Mouse (Mus musculus): ENCODE measurements around the gene Slc19a3.

Gene Slc19a3

DNA sequence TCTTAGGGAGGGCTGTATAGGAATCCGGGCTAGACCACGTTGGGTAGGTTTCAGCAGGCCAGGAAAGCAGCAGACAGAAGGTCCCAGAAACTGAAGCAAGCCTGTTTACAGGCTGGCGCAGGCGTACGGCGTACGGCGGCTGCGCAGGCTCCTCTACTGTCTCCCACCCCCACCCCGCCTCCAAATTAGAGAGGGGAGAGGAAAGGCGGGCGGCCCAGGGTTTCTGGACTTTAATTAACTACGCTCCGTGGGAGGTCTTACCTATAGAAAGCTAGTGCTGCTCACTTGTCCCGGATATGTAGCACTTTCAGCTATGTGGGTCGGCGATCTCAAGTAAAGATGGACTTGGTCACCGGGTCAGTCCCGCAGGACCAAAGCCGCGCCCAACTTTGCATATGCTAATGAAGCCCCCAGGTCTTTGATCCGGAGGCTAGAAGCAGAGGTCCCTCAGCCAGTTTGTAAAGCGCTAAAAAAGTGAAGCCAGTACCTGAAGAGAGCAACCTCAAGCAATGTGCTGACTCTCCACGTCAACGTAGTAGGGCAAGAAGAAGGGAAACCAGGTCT, at the start of gene Slc19a3:
Slc19a3 (minus strand) TSS at position 340 of the 564 bp plus-strand sequence.
- DNase-seq (ENCODE audit: low read depth, low spot score) = peak; percentile 78

DNA sequence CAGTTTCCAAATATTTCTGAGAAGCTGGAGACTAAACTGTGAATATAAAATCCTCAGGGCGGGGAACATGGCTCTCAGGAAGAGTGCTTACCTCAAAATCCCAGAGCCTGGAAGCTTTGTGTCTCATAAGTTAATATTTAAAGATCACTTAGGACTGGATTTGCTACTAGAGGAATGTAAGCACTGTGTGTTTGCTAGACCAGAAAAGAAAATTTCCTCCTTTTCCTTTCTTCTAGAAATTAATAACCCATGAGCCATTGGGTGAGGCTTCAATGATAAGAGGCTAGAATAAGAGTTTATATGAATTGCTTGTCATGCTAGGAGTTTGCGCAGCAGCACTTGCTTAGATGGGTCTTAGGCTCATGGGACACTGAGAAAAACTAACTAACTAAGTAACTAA, 46.5 kb upstream of the Slc19a3 start:
- DNase-seq (ENCODE audit: low read depth, low spot score) = no peak

DNA sequence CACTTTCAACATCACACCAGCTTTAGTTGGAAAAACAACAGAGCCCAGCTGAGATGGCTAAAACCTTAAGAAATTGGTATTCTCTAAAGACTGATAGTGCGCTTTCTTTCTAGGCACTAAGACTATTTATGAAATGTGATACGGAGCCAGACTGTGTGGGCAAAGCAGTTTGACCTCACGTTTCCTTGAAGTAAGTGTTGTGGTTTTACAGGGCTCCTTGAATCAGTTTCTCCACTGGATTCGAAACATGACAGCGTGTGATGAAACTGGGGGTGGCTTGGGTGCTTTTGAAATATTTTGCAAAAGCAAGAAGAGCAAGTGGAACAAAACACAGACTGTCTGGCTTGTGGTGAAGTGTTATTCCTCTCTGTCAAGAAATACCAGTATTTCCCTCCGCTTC, 38.8 kb upstream of the Slc19a3 start:
- no peak for DNase-seq (ENCODE audit: low read depth, low spot score)

DNA sequence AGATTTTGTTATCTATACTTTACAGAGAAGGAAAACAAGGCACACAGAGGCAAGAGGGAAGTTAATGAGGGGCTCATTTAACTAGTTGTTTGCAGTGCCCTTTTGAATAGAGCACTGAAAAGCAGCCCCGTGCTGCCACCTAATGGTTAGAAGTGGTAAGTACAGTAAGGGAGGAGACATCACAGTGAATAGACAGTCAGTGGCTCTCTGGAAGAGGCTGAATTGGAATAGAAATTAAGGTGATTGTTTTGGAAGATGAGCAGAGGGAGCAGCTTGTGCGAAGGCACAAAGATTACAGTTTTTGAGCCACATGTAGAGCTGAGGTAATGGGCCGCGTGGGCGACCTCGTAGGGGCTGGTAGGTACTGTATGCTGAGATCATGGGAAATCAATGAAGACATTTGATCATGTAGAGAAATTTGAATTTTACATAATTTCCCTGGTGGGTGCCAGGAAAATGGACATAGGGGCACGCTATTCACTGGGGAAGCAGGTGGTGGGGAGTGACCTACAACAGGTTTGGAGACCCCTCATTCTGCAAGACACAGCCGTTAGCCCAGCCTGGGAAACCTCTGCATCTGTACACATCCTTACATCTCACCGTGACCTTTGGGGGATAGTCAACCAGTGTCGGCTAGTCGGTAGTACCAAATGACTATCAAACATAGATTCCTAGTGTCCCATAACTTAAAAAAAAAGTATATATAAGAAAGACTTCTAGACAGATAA, 38.1 kb upstream of the Slc19a3 start:
- peak; percentile 76 for DNase-seq (ENCODE audit: low read depth, low spot score)

DNA sequence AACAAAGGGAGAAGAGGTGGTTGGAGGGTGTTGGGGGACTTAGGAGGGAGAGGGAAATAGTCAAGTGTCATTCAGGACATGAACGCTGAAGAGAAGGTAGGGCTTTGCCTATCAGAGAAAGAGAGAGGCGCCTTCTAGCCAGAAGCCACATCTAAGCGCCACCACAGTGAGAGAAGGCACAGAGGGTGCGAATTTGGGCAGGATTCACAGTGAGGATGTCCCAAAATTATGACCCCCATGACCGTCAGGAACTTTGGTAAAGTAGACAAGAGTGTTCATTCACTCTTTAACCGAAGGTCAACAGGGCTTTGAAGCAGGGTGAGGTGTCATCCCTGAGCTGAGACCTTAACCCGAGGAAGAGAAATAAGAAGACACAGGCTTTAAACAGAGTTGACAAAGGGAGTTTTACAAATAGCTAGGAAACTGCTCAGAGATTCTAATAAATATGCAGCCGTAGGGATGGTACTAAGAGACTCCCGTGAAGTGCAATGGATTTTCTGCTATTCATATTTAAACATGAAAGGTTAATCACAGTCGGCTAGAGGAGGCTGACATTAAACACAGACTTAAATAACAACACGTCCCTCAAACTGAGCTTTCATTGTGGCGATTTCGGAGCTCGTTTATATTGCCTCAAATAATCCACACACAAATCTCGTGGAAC, 37.4 kb upstream of the Slc19a3 start:
- no peak for DNase-seq (ENCODE audit: low read depth, low spot score)

DNA sequence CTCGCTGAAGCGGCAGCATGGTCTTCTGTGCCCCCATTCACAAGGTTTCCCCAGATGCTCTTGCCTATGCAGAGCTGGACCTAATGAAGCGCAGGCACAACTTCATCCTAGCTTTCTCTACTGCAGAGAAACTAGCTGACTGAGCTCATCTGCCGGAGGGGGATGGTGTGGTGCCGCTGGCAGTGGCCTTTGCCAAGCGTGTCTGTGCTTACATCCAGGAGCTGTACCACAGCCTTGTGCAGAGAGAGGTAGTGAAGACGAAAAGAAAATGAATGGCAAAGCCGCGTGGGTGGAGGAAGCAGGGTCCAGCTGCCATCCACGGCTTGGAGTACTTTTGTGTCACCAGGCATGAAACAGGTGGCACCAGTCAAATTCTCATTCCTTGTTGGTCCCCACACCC, 29.0 kb upstream of the Slc19a3 start:
- no peak for DNase-seq (ENCODE audit: low read depth, low spot score)

DNA sequence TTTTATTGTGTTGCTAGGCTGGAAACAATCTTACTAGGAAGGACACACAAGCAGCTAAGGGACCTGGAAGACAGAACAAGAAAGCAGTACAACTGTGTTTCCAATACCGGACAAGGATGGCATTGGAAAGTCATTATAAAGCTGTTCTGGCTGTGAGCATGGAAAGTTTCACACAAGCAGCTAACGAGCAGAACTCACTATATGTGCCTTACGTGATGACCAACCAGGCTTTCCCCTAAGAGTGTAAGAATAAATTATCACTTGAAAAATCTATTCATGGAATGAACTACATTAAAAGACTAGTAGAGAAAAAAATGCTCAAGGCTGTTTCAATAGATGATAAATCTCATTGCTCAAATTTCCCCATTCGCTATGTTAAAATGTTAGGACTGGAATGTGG, 28.3 kb upstream of the Slc19a3 start:
- no peak for DNase-seq (ENCODE audit: low read depth, low spot score)

DNA sequence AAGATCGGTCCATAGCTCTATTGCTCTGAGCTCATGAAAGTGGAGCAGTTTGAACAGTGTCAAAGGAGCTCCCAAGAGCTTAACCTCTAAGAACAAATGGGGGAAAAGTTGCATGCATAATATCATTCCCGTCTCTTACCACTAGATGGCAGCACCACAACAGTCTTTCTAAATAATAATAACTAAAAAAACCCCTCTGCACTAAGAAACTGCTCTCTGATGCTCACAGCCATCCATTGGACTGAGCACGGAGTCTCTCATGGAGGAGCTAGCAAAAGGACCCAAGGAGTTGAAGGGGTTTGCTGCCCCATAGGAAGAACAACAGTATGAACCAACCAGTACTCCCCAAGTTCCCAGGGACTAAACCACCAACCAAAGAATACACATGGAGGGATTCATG, 26.6 kb upstream of the Slc19a3 start:
- DNase-seq (ENCODE audit: low read depth, low spot score) = peak; percentile 58

DNA sequence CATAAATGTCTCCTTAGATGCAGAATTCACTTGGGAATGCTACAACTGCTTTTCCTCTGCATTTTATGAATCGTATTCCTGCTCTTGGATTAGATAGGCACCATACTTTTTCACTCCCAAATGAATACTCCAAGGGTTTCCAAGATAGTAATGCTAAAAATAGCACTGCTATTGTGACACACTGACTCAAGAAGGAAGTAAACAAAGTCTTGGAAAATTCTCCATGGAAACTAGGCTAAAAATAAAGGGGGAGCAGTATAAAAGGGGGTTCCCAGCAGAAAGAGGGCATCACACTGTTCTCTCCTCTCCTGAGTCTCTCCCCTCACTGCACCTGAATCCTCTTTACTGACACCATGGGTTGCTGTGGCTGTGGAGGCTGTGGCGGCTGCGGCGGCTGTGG, 22.4 kb upstream of the Slc19a3 start, which contains the start of gene Krtap28-13:
Krtap28-13 (plus strand) TSS at position 288 of the 400 bp plus-strand sequence.
- DNase-seq (ENCODE audit: low read depth, low spot score) = no peak

DNA sequence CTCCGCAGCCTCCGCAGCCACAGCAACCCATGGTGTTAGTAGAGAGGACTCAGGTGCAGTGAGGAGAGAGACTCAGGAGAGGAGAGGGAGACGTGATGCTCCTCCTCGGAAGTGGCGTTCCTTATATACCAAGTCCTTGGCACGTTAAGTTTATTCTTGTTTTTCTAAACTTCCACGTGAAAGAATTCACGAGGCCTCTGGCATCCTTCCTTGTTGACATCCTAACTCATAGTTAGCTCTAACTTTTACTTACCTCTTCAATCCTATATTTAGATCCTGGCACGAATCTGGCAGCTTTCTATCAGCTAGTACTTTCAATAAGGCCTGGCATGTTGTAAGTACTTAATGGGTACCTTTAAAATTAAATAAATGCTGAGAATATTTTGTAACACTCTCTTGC, 21.0 kb upstream of the Slc19a3 start, which contains the start of gene A030005K14Rik:
A030005K14Rik (minus strand) TSS at position 101 of the 400 bp plus-strand sequence.
- no peak for DNase-seq (ENCODE audit: low read depth, low spot score)

DNA sequence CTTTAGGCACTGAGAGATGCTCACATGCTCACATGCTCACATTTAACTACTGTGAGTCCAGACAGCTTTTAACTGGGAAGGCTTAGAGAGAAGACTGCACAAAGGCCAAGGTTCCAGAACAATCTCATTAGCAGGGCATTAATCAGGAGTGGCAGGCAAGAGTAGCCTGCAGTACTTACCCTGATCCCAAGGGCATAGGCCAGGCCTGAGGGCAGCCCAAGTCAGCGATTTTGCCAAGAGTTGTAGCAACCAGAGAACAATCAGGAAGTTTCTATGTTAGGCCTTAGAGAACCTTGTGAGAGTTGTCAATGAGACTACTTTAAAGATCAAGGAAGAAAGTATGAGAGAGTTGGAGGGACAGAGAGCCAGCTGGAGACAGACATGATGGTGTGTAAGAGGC, 20.2 kb upstream of the Slc19a3 start:
- DNase-seq (ENCODE audit: low read depth, low spot score) = no peak

DNA sequence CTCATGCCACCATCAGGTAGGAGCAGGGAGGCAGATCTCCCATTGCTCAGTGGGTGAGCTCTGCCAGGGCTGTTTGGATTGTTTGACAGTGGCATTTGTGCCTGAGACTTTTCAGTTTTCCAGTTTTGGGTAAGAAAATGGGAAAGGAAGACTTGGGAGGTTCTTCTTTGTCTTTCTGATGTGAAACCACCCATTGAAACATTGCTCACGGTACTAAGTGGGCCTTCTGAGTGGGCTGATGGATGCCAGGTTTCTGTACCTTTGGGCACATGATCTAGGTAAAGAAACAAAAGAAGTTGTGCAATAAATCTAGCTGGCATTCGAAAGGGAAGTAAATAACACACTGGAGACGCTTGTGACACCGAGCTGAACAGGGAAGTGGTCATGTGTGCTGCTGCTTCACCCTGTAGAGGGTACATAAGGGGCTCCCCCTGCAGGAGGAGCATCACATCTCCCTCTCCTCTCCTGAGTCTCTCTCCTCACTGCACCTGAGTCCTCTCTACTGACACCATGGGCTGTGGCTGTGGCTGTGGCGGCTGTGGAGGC, 6.7 kb upstream of the Slc19a3 start, which contains the start of gene Gm47969:
Gm47969 (plus strand) TSS at position 51 of the 546 bp plus-strand sequence.
- peak; percentile 30 for DNase-seq (ENCODE audit: low read depth, low spot score)

DNA sequence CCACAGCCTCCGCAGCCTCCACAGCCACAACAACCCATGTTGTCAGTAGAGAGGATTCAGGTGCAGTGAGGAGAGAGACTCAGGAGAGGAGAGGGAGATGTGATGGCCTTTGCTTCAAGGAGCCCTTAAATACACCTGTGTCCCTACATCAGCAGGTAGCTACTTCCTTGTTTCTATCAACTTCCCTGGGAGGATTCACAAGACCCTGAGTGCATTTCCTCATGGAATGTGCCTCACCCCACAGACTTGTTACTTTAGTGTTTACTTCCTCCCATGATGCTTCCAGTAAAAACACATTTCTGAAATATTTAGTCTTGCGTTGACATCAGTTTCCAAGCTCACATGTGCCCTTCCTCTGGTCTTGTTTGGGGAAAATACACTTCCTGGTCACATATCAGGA, 4.1 kb upstream of the Slc19a3 start, which contains the start of gene Krtap28-10:
Krtap28-10 (minus strand) TSS at position 101 of the 400 bp plus-strand sequence.
- no peak for DNase-seq (ENCODE audit: low read depth, low spot score)

DNA sequence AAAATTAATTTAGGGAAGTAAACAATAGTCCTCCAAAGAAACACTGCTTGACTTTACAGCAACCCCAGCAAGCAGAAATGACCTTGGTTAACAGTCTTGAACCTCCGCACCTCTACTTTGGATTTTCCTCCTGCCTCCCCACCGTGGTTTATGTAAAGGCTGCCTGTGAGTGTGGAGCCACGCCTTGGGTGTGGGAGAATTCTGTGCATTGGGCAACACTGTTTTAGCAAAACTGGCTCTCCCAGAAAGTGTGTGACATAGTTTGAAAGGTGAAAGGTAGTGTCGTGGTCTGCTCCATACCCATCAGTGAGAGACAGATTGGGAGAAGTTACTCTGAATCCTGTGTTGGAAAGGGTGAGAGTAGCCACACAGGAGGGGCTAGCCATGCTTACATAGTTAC, 832 bp upstream of the Slc19a3 start:
- DNase-seq (ENCODE audit: low read depth, low spot score) = peak; percentile 40

DNA sequence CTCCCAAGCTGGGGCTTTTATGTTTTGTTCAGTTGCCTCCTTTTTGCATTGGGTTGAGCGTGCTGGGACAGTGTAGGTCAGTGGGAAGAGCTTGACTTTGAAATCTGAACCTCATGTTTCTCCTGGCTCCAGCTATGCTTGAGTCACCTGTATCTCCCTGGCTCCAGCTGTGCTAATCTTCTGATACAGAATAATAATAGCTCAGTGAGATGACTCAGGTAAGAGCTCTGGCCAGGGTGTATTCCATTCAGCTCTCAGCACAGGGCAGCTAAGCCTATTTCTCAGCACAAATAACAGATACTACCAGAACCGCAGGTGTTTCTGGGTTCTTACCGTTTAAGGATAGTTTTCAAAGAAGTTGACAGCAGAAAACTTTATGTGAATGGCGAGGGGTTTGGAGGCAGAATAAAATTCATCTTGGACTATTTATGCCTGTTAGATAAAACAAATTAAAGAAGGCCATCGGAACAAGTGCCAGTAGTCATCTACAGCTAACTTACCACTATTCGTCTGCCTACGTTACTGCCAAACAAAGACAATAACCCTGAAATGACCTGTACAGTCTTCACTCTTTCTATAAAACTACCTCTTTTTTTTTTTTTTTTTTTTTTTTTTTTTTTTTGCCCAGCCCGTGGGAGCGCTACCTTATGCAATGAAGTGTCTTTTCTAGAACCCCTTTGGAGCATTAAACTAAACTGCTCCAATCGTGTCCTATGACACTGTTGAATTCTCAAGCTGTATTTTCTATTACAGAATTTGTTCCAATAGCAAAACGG, 1.2 kb downstream of the Slc19a3 start:
- DNase-seq (ENCODE audit: low read depth, low spot score) = no peak

DNA sequence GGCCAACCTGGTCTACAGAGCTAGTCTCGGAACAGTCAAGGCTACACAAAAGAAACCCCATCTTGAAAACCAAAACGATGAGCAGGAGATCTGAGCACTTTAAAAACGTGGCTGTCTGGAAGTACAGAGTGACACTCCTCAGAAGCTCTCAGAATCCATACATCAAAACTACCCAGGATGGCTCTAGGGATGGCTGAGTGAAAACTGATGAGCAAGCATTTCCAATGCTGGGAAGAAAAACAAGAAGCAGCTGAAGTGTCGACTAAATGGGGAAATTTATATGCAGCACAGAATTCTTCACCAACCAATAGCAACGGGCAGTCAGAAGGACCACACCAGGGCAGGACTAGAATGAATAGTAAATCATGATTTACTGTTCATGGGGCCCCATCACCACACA, 3.7 kb downstream of the Slc19a3 start:
- no peak for DNase-seq (ENCODE audit: low read depth, low spot score)

DNA sequence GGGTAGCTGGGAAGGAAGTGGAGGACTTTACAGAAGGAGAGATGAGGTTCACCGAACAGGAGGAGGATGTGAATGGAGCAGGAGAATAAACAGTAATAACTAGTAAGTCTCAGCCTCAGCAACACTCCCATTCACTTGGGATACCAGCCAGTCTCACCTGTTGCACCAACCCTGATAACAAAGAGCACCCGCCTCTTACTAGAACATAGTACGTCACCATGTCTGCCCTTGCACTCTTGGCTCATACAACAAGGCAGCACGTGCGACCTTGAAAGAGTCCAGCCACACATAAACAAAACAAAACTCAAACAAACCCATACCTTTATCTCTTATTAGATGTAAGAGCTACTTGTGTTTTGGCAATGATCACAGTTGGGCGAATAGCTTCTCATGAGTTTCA, 5.7 kb downstream of the Slc19a3 start:
- no peak for DNase-seq (ENCODE audit: low read depth, low spot score)

DNA sequence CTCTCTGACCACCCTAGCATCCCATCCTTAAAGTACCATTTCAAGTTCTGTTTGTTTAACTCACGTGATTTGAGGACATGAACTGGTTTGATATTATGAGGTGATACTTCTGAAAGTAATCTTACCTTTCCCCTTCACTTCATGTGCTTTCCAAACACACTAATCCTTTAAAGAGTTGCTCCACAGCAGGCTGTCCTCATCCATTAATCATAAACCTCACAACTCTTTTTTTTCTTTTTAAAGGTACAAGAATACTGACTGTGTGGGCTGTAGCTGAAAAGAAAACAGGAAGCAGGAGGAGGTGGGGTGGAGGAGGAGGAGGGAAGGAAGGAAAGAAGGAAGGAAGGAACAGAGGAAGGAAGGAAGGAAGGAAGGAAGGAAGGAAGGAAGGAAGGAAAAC, 6.3 kb downstream of the Slc19a3 start:
- DNase-seq (ENCODE audit: low read depth, low spot score) = no peak

DNA sequence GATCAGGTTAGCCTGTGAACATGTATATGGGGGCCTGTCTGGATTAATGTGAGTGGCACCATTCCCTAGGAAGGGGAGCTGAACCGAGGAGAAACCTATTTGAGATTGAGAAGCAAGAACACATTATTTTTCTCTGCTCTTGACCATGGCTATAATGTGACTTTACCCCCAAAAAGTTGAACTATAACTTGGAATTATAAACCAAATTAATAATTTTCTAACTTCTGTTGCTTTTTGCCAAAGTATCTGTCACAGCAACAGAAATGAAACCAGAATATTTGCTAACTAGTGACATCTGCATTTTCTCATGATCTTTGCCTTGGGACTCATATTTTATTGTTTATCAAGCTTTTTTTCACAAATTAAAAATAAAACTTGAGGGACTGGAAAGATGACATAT, 21.7 kb downstream of the Slc19a3 start:
- DNase-seq (ENCODE audit: low read depth, low spot score) = no peak

DNA sequence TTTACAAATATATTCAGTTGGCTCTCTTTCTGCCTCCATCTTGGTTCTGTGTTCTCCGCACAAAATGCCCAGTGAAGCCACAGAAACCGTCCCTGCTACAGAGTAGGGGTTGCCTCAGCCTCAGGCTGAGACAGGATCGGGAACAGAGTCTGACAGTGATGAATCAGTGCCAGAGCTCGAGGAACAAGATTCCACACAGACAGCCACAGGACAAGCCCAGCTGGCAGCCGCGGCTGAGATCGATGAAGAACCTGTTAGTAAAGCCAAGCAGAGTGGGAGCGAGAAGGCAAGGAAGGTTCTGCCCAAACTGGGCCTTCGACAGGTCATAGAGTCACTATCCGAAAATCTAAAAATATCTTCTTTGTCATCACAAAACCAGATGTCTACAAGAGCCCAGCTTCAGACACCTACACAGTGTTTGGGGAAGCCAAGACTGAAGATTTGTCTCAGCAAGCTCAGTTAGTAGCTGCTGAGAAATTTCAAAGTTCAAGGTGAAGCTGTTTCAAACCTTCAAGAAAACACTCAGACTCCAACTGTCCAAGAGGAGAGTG, 22.8 kb downstream of the Slc19a3 start:
- DNase-seq (ENCODE audit: low read depth, low spot score) = no peak

DNA sequence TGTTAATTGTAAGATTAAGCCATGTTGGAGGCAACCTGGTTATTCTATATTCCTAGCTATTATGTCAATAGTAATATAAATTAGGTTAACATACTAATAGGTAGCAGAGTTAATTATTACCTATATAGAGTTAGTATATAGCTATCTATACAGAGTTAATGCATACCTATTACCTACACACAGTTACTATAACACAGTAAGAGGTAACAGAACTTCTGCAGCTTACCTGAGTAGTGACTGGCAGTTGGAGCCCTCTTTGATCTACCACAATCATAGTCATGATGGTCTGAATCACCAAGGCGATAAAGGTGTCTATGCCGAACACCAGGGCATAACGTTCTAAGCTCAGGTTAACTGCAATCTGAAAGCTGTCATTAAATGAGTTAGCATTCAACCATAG, 23.8 kb downstream of the Slc19a3 start:
- DNase-seq (ENCODE audit: low read depth, low spot score) = no peak

Data from ES-CJ7 (cell line).